Mouse (Mus musculus) gastrocnemius, postnatal 10 days (tissue): ENCODE results near the gene Ano9. TPM values are rescaled to one million over a fixed set of nuclear protein-coding genes. Genes with fewer than 3 reads are reported as not detected.

Source experiments
- DNase-seq: peaks from one replicate; pipeline ENCODE4 v3.0.0; 2021; ENCODE audit warnings: mixed read lengths
- long read RNA-seq, 2 experiments: library from polyadenylated mRNA; stranded (forward); transcript quantifications; one replicate each; pipeline ENCODE4 v2.0.0; 2021
- total RNA-seq, 2 experiments: library from RNA; stranded (reverse); gene quantifications; 2 replicates each; pipeline ENCODE4 v1.2.3; 2021

Gene Ano9
- total RNA-seq: not detected
- long read RNA-seq, experiment 1: 0 reads
- long read RNA-seq, experiment 2: 0 reads

- no peak for DNase-seq
Measured at GRCm38 (mm10) chr7:141117636-141118035, at the start of gene Ano9. Gene Ano9 (minus strand): TSS chr7:141117806.

- DNase-seq: no peak
Measured at GRCm38 (mm10) chr7:141164850-141165249, 47.2 kb upstream of the Ano9 start.

- DNase-seq: no peak
Measured at GRCm38 (mm10) chr7:141164397-141164796, 46.8 kb upstream of the Ano9 start.

- no peak for DNase-seq
Measured at GRCm38 (mm10) chr7:141155362-141155761, 37.8 kb upstream of the Ano9 start.

GRCm38 (mm10) chr7:141148639-141149038 is 31.0 kb upstream of the Ano9 start:
- no peak for DNase-seq

GRCm38 (mm10) chr7:141147044-141147443 is 29.4 kb upstream of the Ano9 start:
- no peak for DNase-seq

GRCm38 (mm10) chr7:141146043-141146595 is 28.5 kb upstream of the Ano9 start:
- no peak for DNase-seq

GRCm38 (mm10) chr7:141145403-141145802 is 27.8 kb upstream of the Ano9 start:
- no peak for DNase-seq

GRCm38 (mm10) chr7:141144650-141145049 is 27.0 kb upstream of the Ano9 start:
- no peak for DNase-seq

GRCm38 (mm10) chr7:141143861-141144260 is 26.3 kb upstream of the Ano9 start:
- DNase-seq: no peak

- DNase-seq: peak; percentile 57
Measured at GRCm38 (mm10) chr7:141143112-141143511, 25.5 kb upstream of the Ano9 start.

- DNase-seq: no peak
Measured at GRCm38 (mm10) chr7:141141326-141141725, 23.7 kb upstream of the Ano9 start.

GRCm38 (mm10) chr7:141131904-141132755 is 14.5 kb upstream of the Ano9 start:
- no peak for DNase-seq

GRCm38 (mm10) chr7:141131024-141131820 is 13.6 kb upstream of the Ano9 start:
- DNase-seq: peak; percentile 84

- no peak for DNase-seq
Measured at GRCm38 (mm10) chr7:141123517-141123856, 5.9 kb upstream of the Ano9 start.

- DNase-seq: peak; percentile 90
Measured at GRCm38 (mm10) chr7:141122689-141123516, 5.3 kb upstream of the Ano9 start.

- no peak for DNase-seq
Measured at GRCm38 (mm10) chr7:141122245-141122644, 4.6 kb upstream of the Ano9 start, which contains the start of gene Ptdss2. Gene Ptdss2 (plus strand): TSS chr7:141122382.

GRCm38 (mm10) chr7:141121051-141121531 is 3.5 kb upstream of the Ano9 start:
- no peak for DNase-seq

- no peak for DNase-seq
Measured at GRCm38 (mm10) chr7:141120605-141121004, 3.0 kb upstream of the Ano9 start.

- no peak for DNase-seq
Measured at GRCm38 (mm10) chr7:141119487-141119886, 1.9 kb upstream of the Ano9 start.

- DNase-seq: no peak
Measured at GRCm38 (mm10) chr7:141115874-141116273, 1.7 kb downstream of the Ano9 start.

GRCm38 (mm10) chr7:141103161-141103560 is 14.4 kb downstream of the Ano9 start:
- no peak for DNase-seq
